Mouse (Mus musculus) liver, embryonic 13.5 days (tissue): ENCODE results near the gene Dph1. TPM values are rescaled to one million over a fixed set of nuclear protein-coding genes. Genes with fewer than 3 reads are reported as not detected.

Experiments used
- microRNA counts: library from miRNA; unstranded; fragments of <30 nt; microRNA quantifications from one replicate; lab custom pipeline; 2016
- microRNA-seq: library from miRNA; unstranded; fragments of <30 nt; microRNA quantifications from one replicate; pipeline ENCODE4, GENCODE M21; 2016
- polyA plus RNA-seq: library from polyadenylated mRNA; unstranded; fragments of >200 nt; fragmentation: Nextera tagmentation; extraction: Ambion mirVana; gene quantifications from 2 replicates; pipeline ENCODE4 v1.2.1, GENCODE M21; 2015

Dph1 gene
- polyA plus RNA-seq, 1 experiment from 2014 or later: 13.8 TPM

MicroRNAs within 50 kb of the gene (microRNA counts, 519-probe panel; counts per million panel counts)
- microRNA mmu-miR-132 (lab: Ali Mortazavi, UCI) (114 counts per million), microRNA mmu-miR-212 (lab: Ali Mortazavi, UCI) (114 counts per million)

Small RNA genes within 50 kb of the gene (microRNA-seq; reads per million reads assigned to microRNA genes)
- gene Mir132 (152 reads per million, percentile 56 among the genes with 10 or more reads in this experiment), gene Mir212 (12.0 reads per million, percentile 26 among the genes with 10 or more reads in this experiment)

Other genes starting within 250 kb of the Dph1 start
- 1.2 and 1.5 TPM in 2 replicates for gene Hic1, start 21.7 kb downstream of the Dph1 start, polyA plus RNA-seq
- gene Ovca2, start 12.4 kb downstream of the Dph1 start, polyA plus RNA-seq: 13.3 and 13.4 TPM in 2 replicates
- gene Rtn4rl1, start 2.5 kb upstream of the Dph1 start, polyA plus RNA-seq: 0.78 and 0.97 TPM in 2 replicates
- 113 and 137 TPM in 2 replicates for gene Rpa1, start 157.1 kb upstream of the Dph1 start, polyA plus RNA-seq
- gene Smyd4, start 157.2 kb upstream of the Dph1 start, polyA plus RNA-seq: 5.1 and 6.6 TPM in 2 replicates
- gene Serpinf1, start 231.5 kb upstream of the Dph1 start, polyA plus RNA-seq: 179 and 181 TPM in 2 replicates
- gene Serpinf2, start 248.3 kb upstream of the Dph1 start, polyA plus RNA-seq: 372 and 430 TPM in 2 replicates